Comparison of ENCODE assay signal across 1 mouse cellular context in the genomic region with DNA sequence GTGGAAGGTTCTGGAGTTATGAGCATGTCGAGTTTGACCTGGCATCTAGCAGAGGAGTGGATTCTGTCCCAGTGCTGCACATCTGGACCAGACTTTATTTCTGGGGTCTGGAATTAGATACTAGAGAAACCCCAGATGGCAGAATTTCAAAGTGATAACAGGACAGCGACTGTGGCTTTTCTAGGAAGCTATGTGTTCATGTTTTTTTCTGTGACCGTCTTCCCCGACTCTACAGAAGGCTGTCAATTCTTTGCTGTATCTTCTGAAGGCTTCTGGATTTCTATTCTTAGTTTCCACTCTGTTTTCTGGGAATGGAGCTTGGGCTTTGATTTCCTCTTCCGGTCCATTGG.
A peak's percentile ranks its signal among the peaks of the same experiment; 100 is the strongest.
TF ChIP-seq lines count a peak whose summit lies in the region.

No protein-coding gene starts in this region.

TF ChIP-seq in MEL, 35 proteins besides CTCF, POLR2A, EP300 and RAD21 (continued from another document):
- TF ChIP-seq ZMIZ1 (IDR thresholded peaks at IDR 0.05; ENCODE audit: low read depth, low read length) (0 out of 2 replicates have a peak, but pooled peaks have one; percentile 14), ETS1 (IDR thresholded peaks at IDR 0.05; ENCODE audit: low read depth, low read length) (peak; percentile 73), TAL1 (IDR thresholded peaks at IDR 0.05; ENCODE audit: low read length) (peak; percentile 89), MAZ (IDR thresholded peaks at IDR 0.05; ENCODE audit: low read depth, low read length) (peak; percentile 8; the same call in 1 of the 2 replicates), TCF12 (IDR thresholded peaks at IDR 0.05; ENCODE audit: low read depth, low read length) (peak; percentile 82), MAX (IDR thresholded peaks at IDR 0.05; ENCODE audit: low read length) (peak; percentile 33; the same call in 1 of the 2 replicates), ZKSCAN1 (IDR thresholded peaks at IDR 0.05; ENCODE audit: low read depth, low read length) (no peak), MAFK (IDR thresholded peaks at IDR 0.05; ENCODE audit: borderline replicate concordance, low read depth, low read length) (no peak; the same call in 1 of the 2 replicates), TBP (IDR thresholded peaks at IDR 0.05; ENCODE audit: low read depth, low read length) (no peak), NELFE (IDR thresholded peaks at IDR 0.05; ENCODE audit: low read depth, low read length) (no peak), USF1 (IDR thresholded peaks at IDR 0.05; ENCODE audit: low read depth, low read length) (no peak), KAT2A (conservative IDR thresholded peaks at IDR 0.05; ENCODE audit: low read depth, low read length) (no peak), NRF1 (IDR thresholded peaks at IDR 0.05; ENCODE audit: insufficient read depth, low read depth, low read length, poor library complexity, severe bottlenecking) (no peak), CHD1 (IDR thresholded peaks at IDR 0.05; ENCODE audit: low read depth, low read length) (no peak), ELF1 (IDR thresholded peaks at IDR 0.05; ENCODE audit: low read depth, low read length) (peak; percentile 23; the same call in 1 of the 2 replicates), GATA1 (IDR thresholded peaks at IDR 0.05; ENCODE audit: low read depth, low read length) (peak; percentile 74), MYB (IDR thresholded peaks at IDR 0.05; ENCODE audit: low read depth, low read length) (peak; percentile 10; the same call in 1 of the 2 replicates), ZNF384 (IDR thresholded peaks at IDR 0.05; ENCODE audit: low read depth, low read length) (peak; percentile 85), ZC3H11A (IDR thresholded peaks at IDR 0.05; ENCODE audit: low read depth, low read length) (0 out of 2 replicates have a peak, but pooled peaks have one; percentile 24), MXI1 (IDR thresholded peaks at IDR 0.05; ENCODE audit: low read depth, low read length) (peak; percentile 62; the same call in 1 of the 2 replicates), E2F4 (IDR thresholded peaks at IDR 0.05; ENCODE audit: borderline replicate concordance, low read depth, low read length) (no peak), RCOR1 (IDR thresholded peaks at IDR 0.05; ENCODE audit: low read depth, low read length) (peak; percentile 70), HCFC1 (IDR thresholded peaks at IDR 0.05; ENCODE audit: low read depth, low read length) (0 out of 2 replicates have a peak, but pooled peaks have one; percentile 16), MYC (IDR thresholded peaks at IDR 0.05; ENCODE audit: low read depth, low read length) (no peak; the same call in 1 of the 2 replicates), GABPA (IDR thresholded peaks at IDR 0.05; ENCODE audit: low read depth, low read length) (no peak), USF2 (IDR thresholded peaks at IDR 0.05; ENCODE audit: borderline replicate concordance in 1 of 2, insufficient read depth in 1 of 2, low read depth in 1 of 2, low read length in 2 of 2) (no peak), CHD2 (IDR thresholded peaks at IDR 0.05; ENCODE audit: low read length) (0 out of 2 replicates have a peak, but pooled peaks have one; percentile 12), SIN3A (IDR thresholded peaks at IDR 0.05; ENCODE audit: low read length) (peak; percentile 75), POLR2AphosphoS2 (IDR thresholded peaks at IDR 0.05; ENCODE audit: low read length) (no peak), MEF2A (IDR thresholded peaks at IDR 0.05; ENCODE audit: extremely low read depth, insufficient replicate concordance, low read depth, low read length, poor library complexity, severe bottlenecking) (no peak), JUND (IDR thresholded peaks at IDR 0.05; ENCODE audit: low read depth, low read length) (no peak), UBTF (IDR thresholded peaks at IDR 0.05; ENCODE audit: borderline replicate concordance, insufficient read depth, low read depth, low read length) (no peak), POLR2AphosphoS5 (IDR thresholded peaks at IDR 0.05; ENCODE audit: borderline replicate concordance, low read depth, low read length) (no peak)
TF ChIP-seq in MEL: peak in this region for 17.
